Mouse (Mus musculus): ENCODE results near the gene Clic6.

- TF ChIP-seq CTCF (IDR thresholded peaks at IDR 0.05; ENCODE audit: extremely low read depth, insufficient read depth, insufficient read length, insufficient replicate concordance): no peak
- TF ChIP-seq POLR2A (IDR thresholded peaks at IDR 0.05; ENCODE audit: low read depth, low read length): no peak
Measured at GRCm38 (mm10) chr16:92449080-92449479, 36.5 kb upstream of the Clic6 start.
